Mouse (Mus musculus): ENCODE data around the gene Lancl2. TPM values are rescaled to one million over a fixed set of nuclear protein-coding genes. Genes with fewer than 3 reads are reported as not detected.

The Lancl2 gene
- 37.1 and 64.0 TPM in 2 replicates for total RNA-seq (2017)

- peak; percentile 2 to 9; a peak in 2 of 4 replicates for ATAC-seq (replicated peaks in 1 of 2; ENCODE audit: insufficient read depth in 1 of 2, low FRiP score in 2 of 2, low TSS enrichment in 1 of 2, low read depth in 1 of 2, poor library complexity in 2 of 2, severe bottlenecking in 2 of 2)
Measured at GRCm38 (mm10) chr6:57702376-57702742, at the start of gene Lancl2. Gene Lancl2, plus strand, starts transcription at chr6:57702540.

GRCm38 (mm10) chr6:57661295-57661694 is 41.0 kb upstream of the Lancl2 start:
- ATAC-seq (replicated peaks in 1 of 2; ENCODE audit: insufficient read depth in 1 of 2, low FRiP score in 2 of 2, low TSS enrichment in 1 of 2, low read depth in 1 of 2, poor library complexity in 2 of 2, severe bottlenecking in 2 of 2), result peak in 1 of 2 experiments; percentile 37; a peak in 1 of 4 replicates

- no peak for ATAC-seq (replicated peaks in 1 of 2; ENCODE audit: insufficient read depth in 1 of 2, low FRiP score in 2 of 2, low TSS enrichment in 1 of 2, low read depth in 1 of 2, poor library complexity in 2 of 2, severe bottlenecking in 2 of 2)
Measured at GRCm38 (mm10) chr6:57684156-57684555, 18.2 kb upstream of the Lancl2 start.

DNA sequence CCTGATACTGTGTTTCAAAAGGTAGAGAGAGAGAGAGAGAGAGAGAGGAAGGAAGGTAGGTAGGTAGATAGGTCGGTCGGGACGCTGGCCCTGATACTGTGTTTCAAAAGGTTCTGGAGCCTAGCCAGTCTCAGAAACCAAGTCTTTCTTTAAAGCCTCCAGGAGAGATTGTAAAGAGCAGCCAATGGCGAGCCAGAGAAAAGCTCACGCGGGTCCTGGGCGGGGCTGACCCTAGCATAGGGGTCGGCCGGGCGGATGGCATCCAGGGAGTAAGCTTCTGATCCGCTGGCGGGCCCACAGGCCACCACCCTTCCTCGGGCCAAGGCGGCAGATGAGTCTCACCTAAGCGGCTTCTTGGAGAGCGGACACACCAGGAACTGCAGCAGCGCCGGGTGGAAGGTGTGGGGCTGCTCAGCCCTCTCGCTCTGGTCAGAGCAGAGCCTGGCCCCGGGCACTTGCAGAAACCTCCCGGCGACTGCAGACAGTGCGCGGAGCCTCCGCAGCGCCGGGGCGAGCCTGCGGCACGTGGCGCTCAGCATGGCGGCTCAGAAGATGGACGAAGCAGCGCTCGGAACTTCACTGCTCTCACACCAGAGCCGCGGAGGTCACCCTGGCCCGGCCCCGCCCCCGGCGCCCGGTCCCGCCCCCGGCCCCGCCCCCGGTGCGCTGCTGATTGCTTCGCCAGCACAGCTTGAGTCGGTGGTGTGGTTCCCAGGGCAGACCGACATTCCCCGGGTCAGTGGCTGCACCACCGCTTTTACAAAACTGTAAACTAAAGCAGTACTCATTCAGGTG is 10.7 kb upstream of the Lancl2 start, which contains the start of gene Pyurf:
Gene Pyurf (minus strand): TSS at position 612 of the 795 bp plus-strand sequence.
- ATAC-seq (replicated peaks in 1 of 2; ENCODE audit: insufficient read depth in 1 of 2, low FRiP score in 2 of 2, low TSS enrichment in 1 of 2, low read depth in 1 of 2, poor library complexity in 2 of 2, severe bottlenecking in 2 of 2), result peak; percentile 97 to 98

DNA sequence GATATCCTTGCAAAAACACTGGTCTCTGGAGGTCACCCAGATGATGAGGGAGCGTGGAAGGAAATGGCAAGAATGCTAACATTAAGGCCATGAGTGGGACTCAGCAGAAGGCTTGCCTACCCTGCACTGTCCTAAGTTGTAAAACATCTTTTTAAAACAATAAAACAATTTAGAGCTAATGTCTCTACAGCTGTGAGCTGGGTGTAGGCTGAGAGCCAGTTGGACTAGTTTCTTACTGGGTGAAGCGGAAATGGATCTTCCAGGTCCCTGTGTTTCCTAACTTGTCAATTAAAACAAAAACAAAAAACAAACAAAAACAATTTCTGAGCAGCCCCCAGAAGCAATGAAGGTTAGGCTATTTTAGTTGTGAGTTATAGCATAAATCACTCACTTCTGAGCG is 9.2 kb upstream of the Lancl2 start:
- no peak for ATAC-seq (replicated peaks in 1 of 2; ENCODE audit: insufficient read depth in 1 of 2, low FRiP score in 2 of 2, low TSS enrichment in 1 of 2, low read depth in 1 of 2, poor library complexity in 2 of 2, severe bottlenecking in 2 of 2)

DNA sequence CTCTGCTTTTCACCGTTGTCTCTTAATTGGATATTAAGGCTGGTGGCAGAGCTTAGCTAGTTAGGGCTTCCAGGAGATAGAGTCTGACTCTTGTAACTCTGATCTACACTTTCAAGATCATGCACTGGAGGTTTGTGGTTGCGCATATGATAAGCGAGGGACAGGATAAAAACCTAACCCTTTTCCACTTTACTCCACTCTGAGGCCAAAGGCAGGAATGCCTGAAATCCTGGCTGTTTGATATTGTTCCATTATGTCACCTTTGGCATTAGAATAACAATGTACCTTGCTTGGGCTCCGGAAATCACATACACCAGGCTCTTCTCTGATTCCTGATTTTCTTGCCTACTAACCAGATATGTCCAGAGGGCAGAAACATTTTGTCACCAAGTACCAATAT is 654 bp upstream of the Lancl2 start:
- no peak for ATAC-seq (replicated peaks in 1 of 2; ENCODE audit: insufficient read depth in 1 of 2, low FRiP score in 2 of 2, low TSS enrichment in 1 of 2, low read depth in 1 of 2, poor library complexity in 2 of 2, severe bottlenecking in 2 of 2)

DNA sequence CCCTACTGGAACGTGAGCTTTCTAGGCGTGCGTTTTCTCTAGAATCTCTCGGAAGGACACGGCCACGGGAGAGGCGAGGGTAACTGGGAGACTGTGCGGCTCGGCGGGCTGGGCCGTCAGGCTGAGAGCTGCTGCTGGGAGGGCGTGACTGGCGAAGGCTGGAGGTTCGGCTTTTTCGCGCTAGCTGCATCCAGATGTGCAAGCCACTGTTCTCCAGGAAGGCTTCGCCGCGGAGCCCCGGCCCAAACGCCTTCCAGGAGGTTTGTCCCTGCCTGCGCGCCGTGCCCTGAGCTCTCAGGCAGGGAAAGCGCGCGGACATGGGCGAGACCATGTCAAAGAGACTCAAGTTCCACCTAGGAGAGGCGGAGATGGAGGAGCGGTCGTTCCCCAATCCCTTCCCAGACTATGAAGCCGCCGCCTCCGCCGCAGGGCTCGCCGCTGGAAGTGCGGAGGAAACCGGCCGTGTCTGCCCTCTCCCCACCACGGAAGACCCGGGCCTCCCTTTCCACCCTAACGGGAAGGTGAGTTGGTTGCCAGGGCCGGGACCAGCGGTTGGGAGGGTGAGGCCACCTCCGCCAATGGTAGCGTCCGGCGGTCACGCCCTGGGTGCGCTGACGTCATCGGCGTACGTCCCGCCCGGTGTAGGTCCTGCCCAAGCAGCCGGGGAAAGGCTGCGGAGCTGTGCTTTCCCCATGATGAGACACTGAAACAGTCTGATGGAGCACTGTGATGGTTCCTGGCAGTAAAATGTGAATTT is 581 bp downstream of the Lancl2 start:
- ATAC-seq (replicated peaks in 1 of 2; ENCODE audit: insufficient read depth in 1 of 2, low FRiP score in 2 of 2, low TSS enrichment in 1 of 2, low read depth in 1 of 2, poor library complexity in 2 of 2, severe bottlenecking in 2 of 2), result peak; percentile 97 to 98

DNA sequence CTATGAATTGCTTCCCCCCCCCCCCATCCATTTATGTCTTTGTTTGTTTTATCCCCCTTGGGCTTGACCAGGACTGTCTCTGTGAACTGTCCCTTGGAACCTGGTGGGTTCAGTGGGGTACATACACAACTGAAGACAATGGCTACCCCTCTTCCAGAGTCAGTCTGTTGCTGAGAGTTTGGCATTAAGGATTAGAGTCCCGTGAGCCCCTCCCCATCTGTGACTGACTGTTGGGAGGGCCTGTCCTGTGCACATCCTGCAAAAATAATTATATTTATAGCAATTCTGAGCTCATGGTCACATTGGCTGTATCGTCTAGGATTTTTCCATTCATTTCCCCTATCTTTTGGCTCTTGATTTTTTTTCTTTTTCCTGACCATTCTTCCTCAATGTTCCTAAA is 1.4 kb downstream of the Lancl2 start:
- ATAC-seq (replicated peaks in 1 of 2; ENCODE audit: insufficient read depth in 1 of 2, low FRiP score in 2 of 2, low TSS enrichment in 1 of 2, low read depth in 1 of 2, poor library complexity in 2 of 2, severe bottlenecking in 2 of 2), result no peak

DNA sequence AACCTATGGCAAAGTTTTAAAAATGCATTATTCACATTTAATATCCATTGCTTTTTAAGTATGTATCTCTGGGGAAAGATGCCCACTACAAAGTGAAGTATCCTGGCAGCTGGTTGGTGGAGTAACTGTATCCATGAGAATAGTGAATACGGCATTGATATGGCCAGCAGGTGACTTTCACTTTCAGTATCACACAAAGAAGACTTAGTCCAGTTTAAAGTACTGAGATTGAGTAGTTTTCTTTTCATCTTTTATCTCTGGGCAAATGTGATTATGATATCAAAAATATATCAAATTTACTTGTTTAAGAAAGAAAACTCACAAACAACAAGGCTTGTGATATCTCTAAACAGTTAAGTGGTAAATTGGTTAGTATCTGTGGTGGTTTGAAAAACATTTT is 4.4 kb downstream of the Lancl2 start:
- ATAC-seq (replicated peaks in 1 of 2; ENCODE audit: insufficient read depth in 1 of 2, low FRiP score in 2 of 2, low TSS enrichment in 1 of 2, low read depth in 1 of 2, poor library complexity in 2 of 2, severe bottlenecking in 2 of 2), result peak in 1 of 2 experiments; percentile 37; a peak in 1 of 4 replicates

GRCm38 (mm10) chr6:57711726-57712125 is 9.4 kb downstream of the Lancl2 start:
- ATAC-seq (replicated peaks in 1 of 2; ENCODE audit: insufficient read depth in 1 of 2, low FRiP score in 2 of 2, low TSS enrichment in 1 of 2, low read depth in 1 of 2, poor library complexity in 2 of 2, severe bottlenecking in 2 of 2), result peak; percentile 84 to 87

GRCm38 (mm10) chr6:57721347-57721746 is 19.0 kb downstream of the Lancl2 start:
- no peak for ATAC-seq (replicated peaks in 1 of 2; ENCODE audit: insufficient read depth in 1 of 2, low FRiP score in 2 of 2, low TSS enrichment in 1 of 2, low read depth in 1 of 2, poor library complexity in 2 of 2, severe bottlenecking in 2 of 2)

- ATAC-seq (replicated peaks in 1 of 2; ENCODE audit: insufficient read depth in 1 of 2, low FRiP score in 2 of 2, low TSS enrichment in 1 of 2, low read depth in 1 of 2, poor library complexity in 2 of 2, severe bottlenecking in 2 of 2), result no peak
Measured at GRCm38 (mm10) chr6:57742749-57743148, 40.4 kb downstream of the Lancl2 start.

GRCm38 (mm10) chr6:57743333-57743732 is 41.0 kb downstream of the Lancl2 start:
- ATAC-seq (replicated peaks in 1 of 2; ENCODE audit: insufficient read depth in 1 of 2, low FRiP score in 2 of 2, low TSS enrichment in 1 of 2, low read depth in 1 of 2, poor library complexity in 2 of 2, severe bottlenecking in 2 of 2), result peak; percentile 59 to 72

DNA sequence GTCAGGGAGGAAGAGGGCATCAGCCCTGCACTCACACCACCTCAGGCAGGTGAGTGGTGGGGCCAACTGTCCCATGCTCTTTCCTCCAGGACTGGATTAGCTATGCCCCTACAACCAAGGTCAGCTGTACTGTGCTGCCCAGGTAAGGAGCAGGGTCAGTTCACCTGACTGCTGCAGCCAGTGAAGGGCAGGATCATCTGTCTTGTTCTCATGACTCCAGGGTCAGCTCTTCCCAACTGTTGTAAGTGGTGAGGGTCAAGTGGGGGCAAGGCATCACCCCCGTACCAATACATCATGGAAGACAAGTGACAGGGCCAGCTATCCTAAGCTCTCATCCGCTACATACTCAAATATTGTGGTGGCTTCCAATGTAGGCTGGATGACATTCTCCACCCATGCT is 41.8 kb downstream of the Lancl2 start:
- ATAC-seq (replicated peaks in 1 of 2; ENCODE audit: insufficient read depth in 1 of 2, low FRiP score in 2 of 2, low TSS enrichment in 1 of 2, low read depth in 1 of 2, poor library complexity in 2 of 2, severe bottlenecking in 2 of 2), result no peak

- ATAC-seq (replicated peaks in 1 of 2; ENCODE audit: insufficient read depth in 1 of 2, low FRiP score in 2 of 2, low TSS enrichment in 1 of 2, low read depth in 1 of 2, poor library complexity in 2 of 2, severe bottlenecking in 2 of 2), result peak; percentile 93 to 96
Measured at GRCm38 (mm10) chr6:57744974-57745747, 42.8 kb downstream of the Lancl2 start.

GRCm38 (mm10) chr6:57745748-57746129 is 43.4 kb downstream of the Lancl2 start:
- 0 out of 4 replicates have a peak, but pooled peaks of 1 of the 2 experiments have one; percentile 2 for ATAC-seq (replicated peaks in 1 of 2; ENCODE audit: insufficient read depth in 1 of 2, low FRiP score in 2 of 2, low TSS enrichment in 1 of 2, low read depth in 1 of 2, poor library complexity in 2 of 2, severe bottlenecking in 2 of 2)

- no peak for ATAC-seq (replicated peaks in 1 of 2; ENCODE audit: insufficient read depth in 1 of 2, low FRiP score in 2 of 2, low TSS enrichment in 1 of 2, low read depth in 1 of 2, poor library complexity in 2 of 2, severe bottlenecking in 2 of 2)
Measured at GRCm38 (mm10) chr6:57753962-57754759, 51.8 kb downstream of the Lancl2 start.
